ENCODE assay signal across 27 mouse cellular contexts in the genomic region with DNA sequence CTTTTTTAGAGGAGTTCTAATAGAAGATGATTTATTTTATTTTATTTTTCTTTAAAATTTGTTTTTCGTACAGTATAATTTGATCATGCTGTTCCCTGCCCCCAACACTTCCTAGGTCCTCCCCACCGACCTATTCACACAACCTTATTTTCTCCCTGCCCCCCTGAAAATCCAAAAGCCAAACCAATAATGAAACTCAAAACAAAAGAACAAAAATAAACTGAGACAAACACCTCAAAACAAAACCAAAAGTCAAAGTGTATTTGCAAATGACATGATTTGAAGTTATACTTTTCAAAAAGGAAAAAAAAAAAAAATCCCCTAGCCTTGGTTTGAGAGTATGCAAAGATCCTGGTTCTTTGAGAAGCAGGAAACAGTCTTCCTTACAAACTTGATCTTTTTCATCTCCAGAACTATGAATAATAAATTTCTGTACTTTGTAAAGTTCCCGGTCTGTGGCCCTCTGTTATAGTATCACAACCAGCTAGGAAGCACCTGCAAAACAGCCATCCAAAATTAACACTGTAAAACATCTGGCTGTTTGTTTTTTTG.
"Had no signal": no experiment of that assay in that cellular context is flagged by ENCODE, and none has a peak within 500 bp of the region (broad histone marks: within the 10 kb centered on the region; RNA-seq: fewer than 3 reads in every experiment).

No protein-coding gene starts in this region.

- H3K27ac ChIP-seq: embryonic facial prominence, embryonic 10.5 days; embryonic facial prominence, embryonic 12.5 days; embryonic facial prominence, embryonic 13.5 days; embryonic facial prominence, embryonic 15.5 days; forebrain, embryonic 10.5 days; forebrain, embryonic 12.5 days; forebrain, embryonic 13.5 days; forebrain, embryonic 15.5 days; gastrocnemius, adult 2 months; heart, adult 2 months had no signal

- DNase-seq: cerebellum, adult 9-10 months; cerebellum, adult 9-11 months; cerebellum, postnatal 10 days; cerebellum, postnatal 14 days; cerebellum, postnatal 25 days; cerebellum, postnatal 36 days; embryo, embryonic 11 days; forebrain, postnatal 0 days; gastrocnemius, adult 2 months; gastrocnemius, postnatal 10 days; gastrocnemius, postnatal 14 days; gastrocnemius, postnatal 25 days; gastrocnemius, postnatal 36 days; heart, adult 11 months; heart, adult 18-20 months; heart, adult 2 months had no signal

- ATAC-seq: forebrain, embryonic 13.5 days; forebrain, embryonic 14.5 days; forebrain, embryonic 15.5 days; forebrain, embryonic 16.5 days; forebrain, postnatal 0 days had no signal

- H3K36me3 ChIP-seq: embryonic facial prominence, embryonic 10.5 days; embryonic facial prominence, embryonic 12.5 days; embryonic facial prominence, embryonic 13.5 days; embryonic facial prominence, embryonic 15.5 days; forebrain, embryonic 10.5 days; forebrain, embryonic 12.5 days; forebrain, embryonic 15.5 days had no signal

- H3K4me3 ChIP-seq: embryonic facial prominence, embryonic 10.5 days; embryonic facial prominence, embryonic 12.5 days; embryonic facial prominence, embryonic 13.5 days; embryonic facial prominence, embryonic 15.5 days; erythroblast, embryonic 14.5 days; forebrain, embryonic 10.5 days; forebrain, embryonic 12.5 days; forebrain, embryonic 13.5 days; forebrain, embryonic 15.5 days; gastrocnemius, adult 2 months; heart, adult 2 months had no signal

- H3K9me3 ChIP-seq: embryonic facial prominence, embryonic 10.5 days; embryonic facial prominence, embryonic 12.5 days; embryonic facial prominence, embryonic 13.5 days; embryonic facial prominence, embryonic 15.5 days; forebrain, embryonic 10.5 days; forebrain, embryonic 12.5 days; forebrain, embryonic 13.5 days; forebrain, embryonic 15.5 days had no signal

- H3K27me3 ChIP-seq: embryonic facial prominence, embryonic 12.5 days; embryonic facial prominence, embryonic 13.5 days; embryonic facial prominence, embryonic 15.5 days; forebrain, embryonic 12.5 days; forebrain, embryonic 13.5 days; forebrain, embryonic 15.5 days had no signal

- H3K4me2 ChIP-seq: embryonic facial prominence, embryonic 12.5 days; embryonic facial prominence, embryonic 13.5 days; embryonic facial prominence, embryonic 15.5 days; forebrain, embryonic 12.5 days; forebrain, embryonic 13.5 days; forebrain, embryonic 15.5 days had no signal

- H3K9ac ChIP-seq: embryonic facial prominence, embryonic 12.5 days; embryonic facial prominence, embryonic 13.5 days; embryonic facial prominence, embryonic 15.5 days; forebrain, embryonic 12.5 days; forebrain, embryonic 13.5 days; forebrain, embryonic 15.5 days; forebrain, postnatal 0 days had no signal

- H3K4me1 ChIP-seq: forebrain, embryonic 12.5 days; forebrain, embryonic 13.5 days had no signal
